Mouse (Mus musculus) brain, embryonic 14.5 days (tissue): Measurements from ENCODE around the gene Slc9a6. TPM values are rescaled to one million over a fixed set of nuclear protein-coding genes. Genes with fewer than 3 reads are reported as not detected.

Source experiments
- DNase-seq: peaks from one replicate; pipeline ENCODE4 v3.0.0-alpha.2; 2011; ENCODE audit warnings: low read depth
- CTCF ChIP-seq: fragments of 200-500 bp; IDR thresholded peaks from 2 replicates; pipeline ENCODE4 v1.5.1; 2012; ENCODE audit warnings: inconsistent platforms, mild to moderate bottlenecking, moderate library complexity, borderline replicate concordance; ENCODE audit not compliant: insufficient read depth, insufficient read length; ENCODE audit errors: extremely low read depth
- POLR2A ChIP-seq: fragments of 200-500 bp; IDR thresholded peaks from 2 replicates; pipeline ENCODE4 v1.6.1; 2012; ENCODE audit warnings: mild to moderate bottlenecking, inconsistent platforms, borderline replicate concordance; ENCODE audit not compliant: poor library complexity, insufficient read depth, insufficient read length, severe bottlenecking; ENCODE audit errors: extremely low read depth
- polyA plus RNA-seq: library from polyadenylated mRNA; depleted of rRNA; stranded (reverse); fragments of >200 nt; gene quantifications from 2 replicates; pipeline ENCODE4 v1.2.3, GENCODE M21; 2012; rRNA removed

The Slc9a6 gene
- 56.3 and 70.0 TPM in 2 replicates for polyA plus RNA-seq

DNA sequence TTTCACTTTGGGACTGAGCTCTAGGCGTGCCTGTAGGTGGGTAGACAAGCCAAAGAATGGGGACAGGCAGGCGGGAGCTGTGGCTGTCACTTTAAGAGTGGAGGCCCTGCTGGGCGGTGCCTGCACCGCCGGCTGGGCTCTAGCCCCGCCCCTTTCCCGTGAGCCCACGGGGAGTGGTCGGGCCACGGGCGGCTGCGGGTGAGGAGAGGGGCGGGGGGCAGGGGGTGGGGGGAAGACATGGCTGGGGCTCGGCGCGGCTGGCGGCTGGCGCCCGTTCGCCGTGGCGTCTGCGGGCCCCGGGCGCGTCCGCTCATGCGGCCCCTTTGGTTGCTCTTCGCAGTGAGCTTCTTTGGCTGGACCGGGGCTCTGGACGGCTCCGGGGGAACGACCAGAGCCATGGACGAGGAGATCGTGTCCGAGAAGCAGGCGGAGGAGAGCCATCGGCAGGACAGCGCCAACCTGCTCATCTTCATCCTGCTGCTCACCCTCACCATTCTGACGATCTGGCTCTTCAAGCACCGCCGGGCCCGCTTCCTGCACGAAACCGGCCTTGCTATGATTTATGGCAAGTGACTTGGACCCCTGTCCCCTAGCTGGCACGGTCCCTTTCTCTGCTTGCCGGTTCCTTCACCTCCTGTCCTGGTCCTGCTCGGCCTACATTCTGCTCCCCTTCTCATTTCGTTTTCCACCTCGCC lies at the start of gene Slc9a6:
Gene Slc9a6, plus strand, starts transcription at position 135 of the 695 bp plus-strand sequence.
- peak; percentile 93 for DNase-seq
- no peak for TF ChIP-seq CTCF
- peak; percentile 45; the same call in 1 of the 2 replicates for TF ChIP-seq POLR2A

DNA sequence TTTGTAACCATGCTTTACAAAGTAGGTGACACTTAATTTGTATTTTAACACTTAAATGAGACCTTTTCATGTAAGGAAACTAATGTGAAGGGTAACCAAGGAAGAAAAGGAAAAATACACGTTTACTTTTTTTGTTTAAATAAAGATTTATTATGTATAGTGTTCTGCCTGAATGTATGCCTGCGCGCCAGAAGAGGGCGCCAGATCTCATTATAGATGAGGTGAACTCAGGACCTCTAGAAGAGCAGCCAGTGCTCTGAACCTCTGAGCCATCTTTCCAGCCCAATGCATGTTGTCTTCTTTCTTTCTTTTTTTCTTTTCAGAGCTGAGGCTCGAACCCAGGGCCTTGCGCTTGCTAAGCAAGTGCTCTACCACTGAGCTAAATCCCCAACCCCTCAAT lies 37.1 kb upstream of the Slc9a6 start:
- TF ChIP-seq CTCF, result peak; percentile 46; the same call in 1 of the 2 replicates
- no peak for TF ChIP-seq POLR2A
- peak; percentile 24 for DNase-seq

DNA sequence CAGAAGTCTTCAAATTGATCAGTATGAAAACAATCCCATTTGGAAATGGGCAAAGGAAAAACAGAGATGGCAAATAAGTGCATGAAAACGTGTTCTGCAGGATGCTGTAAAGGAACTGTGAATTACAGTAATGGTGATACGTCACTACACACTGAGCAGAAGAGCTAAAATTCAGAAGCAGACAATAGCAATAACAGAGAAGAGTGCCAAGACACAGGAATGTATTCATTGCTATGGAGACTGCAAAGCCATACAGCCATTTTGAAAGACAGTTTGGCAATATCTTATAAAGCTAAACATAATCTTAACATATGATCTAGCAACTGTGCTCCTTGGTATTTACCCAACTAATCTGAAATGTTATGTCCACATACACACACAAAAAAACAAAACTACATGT lies 31.4 kb upstream of the Slc9a6 start:
- DNase-seq, result peak; percentile 20
- no peak for TF ChIP-seq POLR2A
- no peak for TF ChIP-seq CTCF

DNA sequence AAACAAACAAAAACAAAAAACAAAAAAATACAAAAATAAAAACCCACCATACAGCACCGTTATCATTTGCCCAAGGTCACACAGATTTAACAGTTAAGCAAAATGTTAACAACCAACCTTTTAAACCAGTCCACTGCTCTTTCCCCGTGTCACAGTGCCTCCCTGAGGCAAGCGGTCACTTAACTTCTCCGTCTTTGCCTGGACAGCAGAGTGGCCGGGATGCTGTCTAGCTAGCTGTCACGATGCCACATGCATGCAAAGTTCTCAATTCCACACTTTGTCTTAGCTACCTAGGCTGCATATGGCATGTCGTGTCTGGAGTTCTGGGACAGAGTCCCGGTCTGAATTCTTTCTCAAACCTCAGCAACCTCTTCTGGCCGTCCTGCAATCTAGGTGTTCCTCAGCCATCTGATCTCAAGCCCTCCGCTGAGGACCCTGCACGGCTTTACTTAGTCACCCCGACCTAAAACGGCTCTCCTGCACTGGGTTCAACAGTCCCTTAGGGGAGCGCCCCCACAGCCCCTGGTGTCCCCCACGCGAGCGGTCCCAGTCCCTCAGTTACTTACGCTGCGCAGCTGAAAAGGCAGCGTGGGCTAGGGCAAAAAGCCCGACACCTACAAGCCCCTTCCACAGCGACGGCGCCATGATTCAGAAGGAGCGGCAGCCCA lies 12.2 kb upstream of the Slc9a6 start:
- TF ChIP-seq CTCF, result no peak
- no peak for TF ChIP-seq POLR2A
- DNase-seq, result peak; percentile 40

DNA sequence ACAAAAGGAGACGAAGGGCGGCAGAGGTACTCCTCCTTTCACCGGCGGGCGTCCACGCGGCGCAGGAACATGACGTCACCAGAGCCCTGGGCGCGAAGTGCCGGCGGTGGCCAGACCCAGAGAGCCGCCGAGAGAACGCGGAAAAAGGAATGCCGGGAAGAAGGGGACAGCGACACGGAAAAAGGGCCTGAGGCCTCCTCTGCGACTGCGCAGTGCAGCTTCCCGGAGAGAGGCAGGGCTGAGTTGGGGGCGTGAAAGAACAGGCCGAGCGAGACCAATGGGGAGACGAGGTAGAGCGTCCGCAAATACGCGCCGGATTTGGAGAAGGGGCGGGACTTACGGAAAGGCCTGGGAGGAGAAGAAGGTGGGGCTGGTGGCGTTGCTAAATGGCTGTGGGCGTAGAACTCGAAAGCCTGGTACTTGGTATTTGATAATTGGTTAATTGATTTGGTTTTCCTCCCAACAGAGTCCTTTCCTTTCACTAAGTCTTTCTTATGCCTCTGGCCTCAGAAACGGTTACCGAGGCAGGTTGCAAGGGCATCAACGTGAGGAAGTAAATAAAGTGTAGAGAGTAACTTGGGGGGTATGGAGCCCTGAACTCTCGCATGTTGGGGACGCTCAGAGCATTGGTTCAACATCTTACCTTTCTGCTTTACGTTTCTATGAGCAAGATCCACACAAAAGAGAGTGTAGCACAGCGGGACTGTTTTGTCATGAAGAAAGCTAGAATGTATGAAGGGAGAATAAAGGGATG lies 11.5 kb upstream of the Slc9a6 start, which contains the start of gene Mmgt1:
Gene Mmgt1, minus strand, starts transcription at position 183 of the 754 bp plus-strand sequence.
- DNase-seq, result peak; percentile 98
- TF ChIP-seq POLR2A, result peak; percentile 49; the same call in 1 of the 2 replicates
- TF ChIP-seq CTCF, result no peak

DNA sequence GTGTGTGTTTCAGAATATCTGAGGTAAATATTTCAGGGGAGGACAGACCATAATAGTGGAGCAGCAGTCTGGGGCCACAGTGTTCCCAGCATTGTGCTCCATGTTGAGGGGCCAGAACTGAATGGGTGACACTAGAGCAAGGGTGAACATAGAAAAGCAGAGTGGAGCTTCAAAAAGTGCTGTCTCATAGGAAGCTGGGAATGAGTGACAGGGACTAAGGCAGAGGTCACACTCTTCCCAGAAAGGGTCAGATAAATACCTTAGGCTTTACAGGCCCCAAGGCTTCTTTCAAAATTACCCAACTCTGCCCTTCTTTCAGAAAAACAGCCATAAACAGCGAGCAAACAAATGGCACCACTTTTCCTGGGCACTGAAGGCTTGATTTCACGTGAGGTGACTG lies 3.0 kb upstream of the Slc9a6 start:
- no peak for DNase-seq
- TF ChIP-seq CTCF, result no peak
- no peak for TF ChIP-seq POLR2A

DNA sequence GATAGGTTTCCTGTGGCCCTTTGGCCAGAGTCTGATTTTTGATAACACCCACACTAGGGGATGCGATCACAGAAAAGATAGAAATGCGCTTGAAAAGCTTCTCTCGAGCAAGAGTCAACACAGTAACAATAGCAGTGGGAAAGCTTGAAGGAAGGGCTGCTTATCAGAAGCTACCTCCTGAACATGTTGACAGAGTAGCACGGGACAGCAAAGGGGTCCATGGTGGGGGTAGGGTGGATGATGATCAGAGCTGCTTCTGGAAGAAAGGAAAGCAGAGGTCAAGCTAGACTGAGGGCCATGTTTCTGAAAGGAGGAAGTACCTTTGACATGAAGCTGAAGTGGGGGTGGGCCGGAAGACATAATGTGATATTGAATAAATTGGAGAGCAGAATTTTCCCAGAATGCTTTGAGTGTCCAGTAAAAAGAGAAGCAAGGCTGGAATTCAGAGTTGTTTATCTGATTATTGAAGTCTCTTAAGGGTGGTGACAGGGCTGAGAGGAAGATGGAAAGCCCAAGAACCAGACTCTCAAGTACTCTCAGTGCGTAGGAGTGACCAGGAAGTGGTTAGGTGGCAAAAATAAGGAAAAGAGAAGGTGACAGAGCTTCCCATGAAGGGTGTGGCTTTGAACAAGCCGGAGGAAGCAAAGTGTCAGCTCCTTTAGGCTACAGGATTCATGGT lies 2.4 kb upstream of the Slc9a6 start:
- no peak for DNase-seq
- TF ChIP-seq CTCF, result no peak
- TF ChIP-seq POLR2A, result no peak

DNA sequence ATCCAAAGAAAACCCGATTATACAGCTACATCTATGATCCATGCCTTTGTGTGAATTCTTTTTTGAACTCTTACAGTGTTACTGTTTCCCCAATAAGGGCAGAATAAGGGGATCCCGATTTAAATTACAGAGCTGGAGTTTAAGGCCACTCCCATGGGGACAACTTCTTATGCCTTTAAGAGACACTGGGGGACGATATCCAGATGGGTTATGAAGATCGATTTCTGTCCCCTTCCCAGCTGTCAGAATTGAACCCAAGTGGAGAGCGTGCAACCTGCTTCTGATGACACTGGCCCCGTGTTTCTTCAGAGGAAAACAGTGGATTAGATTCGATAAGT lies 303 bp upstream of the Slc9a6 start:
- TF ChIP-seq CTCF, result no peak
- no peak for TF ChIP-seq POLR2A
- no peak for DNase-seq

DNA sequence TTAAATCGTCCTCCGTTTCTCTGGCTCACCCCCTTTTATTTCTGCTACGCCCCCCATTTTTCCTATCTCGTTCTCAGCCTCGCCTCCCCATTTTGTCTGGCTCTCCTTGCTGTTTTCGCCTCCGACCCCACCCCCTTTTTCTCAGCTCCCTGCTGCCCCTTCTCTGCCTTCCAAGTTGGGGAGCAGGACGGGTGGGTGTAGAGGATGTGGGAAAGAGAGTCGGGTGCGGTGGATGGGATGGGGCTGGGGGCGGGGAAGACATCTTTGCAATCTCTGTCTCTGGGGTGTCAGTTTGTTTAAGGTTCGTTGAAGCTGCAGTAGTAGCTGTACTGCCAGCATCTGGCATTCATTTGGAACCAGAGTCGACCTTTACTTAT lies 749 bp downstream of the Slc9a6 start:
- peak; percentile 31 for DNase-seq
- TF ChIP-seq CTCF (no peak), POLR2A (no peak)

DNA sequence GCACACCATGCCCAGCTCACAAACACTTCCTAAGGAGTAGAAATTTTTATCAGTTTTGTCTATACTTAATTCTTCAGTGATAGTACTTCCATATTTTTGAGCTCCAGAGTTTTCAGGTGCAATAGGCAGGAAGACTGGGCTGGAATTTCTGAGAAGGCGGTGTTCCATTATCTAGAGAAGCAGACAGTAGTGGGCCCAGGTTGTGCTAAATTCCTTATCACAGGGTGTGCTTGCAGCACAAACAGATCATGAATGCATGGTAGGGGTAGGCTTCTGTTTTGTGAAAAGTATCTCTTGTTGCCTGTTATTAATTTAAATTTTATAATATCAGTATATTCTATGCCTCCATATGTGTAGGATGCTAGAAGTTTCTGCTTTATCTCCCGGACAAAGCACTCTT lies 5.7 kb downstream of the Slc9a6 start:
- DNase-seq, result no peak
- no peak for TF ChIP-seq CTCF
- no peak for TF ChIP-seq POLR2A

DNA sequence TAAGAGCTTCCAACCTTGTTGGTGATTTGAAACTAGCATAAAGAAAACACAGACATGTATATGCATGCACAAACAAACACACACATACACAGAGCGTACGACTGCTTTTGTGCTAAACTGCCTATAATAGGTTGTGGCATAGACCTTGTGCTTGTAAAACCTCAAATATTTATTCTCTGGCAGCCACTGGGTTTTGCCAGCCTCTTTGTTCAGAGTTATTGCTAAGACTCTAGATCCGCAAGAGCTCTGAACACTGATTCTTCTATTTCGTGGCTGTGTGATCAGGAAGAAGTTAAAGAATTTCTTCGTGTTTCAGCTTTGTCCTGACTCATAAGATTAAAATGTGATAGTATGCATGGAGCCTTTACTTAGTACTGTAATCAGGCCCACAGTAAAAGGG lies 26.6 kb downstream of the Slc9a6 start:
- no peak for TF ChIP-seq CTCF
- no peak for TF ChIP-seq POLR2A
- DNase-seq, result no peak

DNA sequence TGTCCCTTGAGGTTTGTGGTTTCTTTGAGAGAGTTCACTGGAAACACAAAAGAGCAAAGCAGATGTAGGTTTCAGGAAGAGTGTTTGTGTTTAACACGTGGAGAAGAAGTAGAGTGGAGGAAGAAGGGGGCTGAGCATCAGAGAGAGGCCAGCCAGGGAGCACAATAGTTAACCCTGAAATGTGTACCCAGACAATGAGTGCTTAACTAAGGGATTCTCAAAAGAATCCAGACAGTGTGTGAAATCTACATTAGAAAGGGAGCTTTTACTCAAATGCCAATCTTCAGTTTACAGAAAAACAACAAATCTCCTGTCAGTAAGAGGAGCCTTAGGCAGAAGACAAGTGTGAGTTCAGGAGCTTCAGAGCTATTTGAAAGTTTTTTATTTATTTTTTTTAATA lies 30.5 kb downstream of the Slc9a6 start:
- TF ChIP-seq CTCF (no peak), POLR2A (no peak)

More for the DNA sequence above, 30.5 kb downstream of the Slc9a6 start:
- no peak for DNase-seq
